Mouse (Mus musculus) thymus, postnatal 14 days (tissue): ENCODE results near the gene Glipr1.
"Not testable (repeated sequence)": the region's sequence is repeated elsewhere in the genome, so short reads cannot be mapped to it uniquely, and the experiment has no call there.

ENCODE experiments used
- DNase-seq: peaks from one replicate; pipeline ENCODE4 v3.0.0; 2021

Gene Glipr1

GRCm38 (mm10) chr10:112002544-112003215 is at the start of gene Glipr1:
TSS of gene Glipr1 (minus strand) at chr10:112002631.
- DNase-seq: peak; percentile 58

GRCm38 (mm10) chr10:112051956-112052355 is 49.5 kb upstream of the Glipr1 start:
- peak; percentile 6 for DNase-seq

- no peak for DNase-seq
Measured at GRCm38 (mm10) chr10:112051220-112051619, 48.8 kb upstream of the Glipr1 start.

- DNase-seq: peak; percentile 18
Measured at GRCm38 (mm10) chr10:112044283-112044682, 41.9 kb upstream of the Glipr1 start.

- not testable (repeated sequence) for DNase-seq
Measured at GRCm38 (mm10) chr10:112043523-112043922, 41.1 kb upstream of the Glipr1 start.

GRCm38 (mm10) chr10:112028689-112029088 is 26.3 kb upstream of the Glipr1 start:
- DNase-seq: not testable (repeated sequence)

GRCm38 (mm10) chr10:112023585-112023984 is 21.2 kb upstream of the Glipr1 start:
- no peak for DNase-seq

- not testable (repeated sequence) for DNase-seq
Measured at GRCm38 (mm10) chr10:112009511-112009910, 7.1 kb upstream of the Glipr1 start.

- no peak for DNase-seq
Measured at GRCm38 (mm10) chr10:112001756-112002520, 493 bp downstream of the Glipr1 start.

GRCm38 (mm10) chr10:112001350-112001749 is 1.1 kb downstream of the Glipr1 start:
- no peak for DNase-seq

GRCm38 (mm10) chr10:112000568-112000967 is 1.9 kb downstream of the Glipr1 start:
- DNase-seq: peak; percentile 15

GRCm38 (mm10) chr10:111999765-112000164 is 2.7 kb downstream of the Glipr1 start:
- no peak for DNase-seq

- DNase-seq: no peak
Measured at GRCm38 (mm10) chr10:111997671-111998070, 4.8 kb downstream of the Glipr1 start.

- peak; percentile 40 for DNase-seq
Measured at GRCm38 (mm10) chr10:111996911-111997347, 5.5 kb downstream of the Glipr1 start.

GRCm38 (mm10) chr10:111996549-111996904 is 5.9 kb downstream of the Glipr1 start:
- peak; percentile 17 for DNase-seq

- no peak for DNase-seq
Measured at GRCm38 (mm10) chr10:111995803-111996548, 6.5 kb downstream of the Glipr1 start.

GRCm38 (mm10) chr10:111986453-111986852 is 16.0 kb downstream of the Glipr1 start:
- no peak for DNase-seq

GRCm38 (mm10) chr10:111983070-111983469 is 19.4 kb downstream of the Glipr1 start:
- DNase-seq: no peak

GRCm38 (mm10) chr10:111977584-111977983 is 24.8 kb downstream of the Glipr1 start:
- peak; percentile 58 for DNase-seq

- DNase-seq: peak; percentile 88
Measured at GRCm38 (mm10) chr10:111972542-111973361, 29.7 kb downstream of the Glipr1 start, which contains the start of gene Krr1. TSS of gene Krr1 (plus strand) at chr10:111972664.

GRCm38 (mm10) chr10:111971929-111972328 is 30.5 kb downstream of the Glipr1 start:
- DNase-seq: no peak

GRCm38 (mm10) chr10:111966394-111966793 is 36.0 kb downstream of the Glipr1 start:
- DNase-seq: no peak
